Mouse (Mus musculus) spleen, postnatal 14 days (tissue): Measurements from ENCODE around the gene Mt1.
"Not testable (repeated sequence)": the region's sequence is repeated elsewhere in the genome, so short reads cannot be mapped to it uniquely, and the experiment has no call there.

Source experiments
- DNase-seq, 2 experiments: peaks; one replicate each; pipeline ENCODE4 v3.0.0; 2021 to 2022; ENCODE audit warnings: low spot score in 2 of 2

Gene Mt1

GRCm38 (mm10) chr8:94178857-94179712 is at the start of gene Mt1:
Mt1 (plus strand) TSS chr8:94179082.
- peak; percentile 67 to 71 for DNase-seq

- DNase-seq = no peak
These were observed 49.6 kb upstream of the Mt1 start for GRCm38 (mm10) chr8:94129133-94129789.

GRCm38 (mm10) chr8:94130126-94130525 is 48.8 kb upstream of the Mt1 start:
- DNase-seq = no peak

DNA sequence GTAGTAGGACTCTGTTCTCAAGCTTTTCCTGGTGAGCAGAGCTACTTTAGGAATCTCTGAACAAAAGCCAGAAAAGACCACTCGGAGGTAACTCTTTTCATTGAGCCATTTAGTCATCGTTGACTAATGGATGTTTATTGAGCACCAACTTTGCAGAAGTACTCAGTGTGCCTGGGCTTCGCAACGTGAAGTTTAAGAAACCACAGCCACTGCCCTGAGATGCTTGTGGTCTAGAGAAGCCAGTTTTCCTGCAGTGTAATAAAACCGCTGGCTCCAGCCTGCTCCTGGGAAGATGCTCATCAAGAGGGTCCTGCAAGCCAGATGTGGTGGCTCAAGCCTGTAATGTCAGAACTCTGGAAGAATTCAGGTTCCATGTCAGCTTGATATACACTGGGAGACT is 46.8 kb upstream of the Mt1 start:
- DNase-seq = no peak

- DNase-seq = not testable (repeated sequence)
These were observed 44.3 kb upstream of the Mt1 start for GRCm38 (mm10) chr8:94134601-94135000.

DNA sequence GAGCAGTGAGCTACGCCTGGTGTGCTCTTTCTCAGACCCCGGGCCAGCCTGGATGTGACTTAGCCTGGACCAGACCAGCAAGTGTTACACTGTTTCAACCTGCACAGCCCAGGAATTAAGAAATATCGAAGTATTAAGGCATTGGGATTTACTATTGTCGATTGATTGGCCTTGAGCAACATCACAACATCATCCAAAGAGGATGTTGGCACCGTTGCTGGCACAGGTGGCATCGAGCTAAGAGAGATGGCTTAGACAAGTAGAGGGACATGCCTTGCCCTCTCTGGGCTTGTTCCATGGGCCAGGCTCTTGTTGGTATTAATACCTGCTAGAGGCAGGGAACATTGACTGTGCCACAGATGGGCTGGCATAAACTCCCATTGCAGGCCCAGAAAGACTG is 43.3 kb upstream of the Mt1 start:
- DNase-seq = no peak

GRCm38 (mm10) chr8:94136192-94136591 is 42.7 kb upstream of the Mt1 start:
- DNase-seq = no peak

DNA sequence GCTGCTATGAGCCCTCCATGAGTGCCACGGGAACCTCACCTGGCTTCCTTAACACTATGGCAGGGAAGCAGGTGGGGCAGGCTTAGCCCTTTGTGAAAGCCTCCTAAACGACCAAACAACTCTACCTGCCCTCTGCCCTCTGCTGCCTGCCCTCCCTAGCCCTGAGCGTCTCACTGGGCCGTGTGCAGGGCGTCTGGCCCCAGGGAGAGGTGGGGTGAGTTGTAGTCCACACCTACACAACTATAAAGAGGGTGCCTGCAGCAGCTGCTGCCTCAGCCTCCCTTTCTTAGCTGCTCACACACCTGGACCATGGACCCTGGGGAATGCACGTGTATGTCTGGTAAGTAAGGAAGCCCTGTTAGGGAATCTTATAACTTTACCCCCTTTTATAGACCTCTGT is 41.9 kb upstream of the Mt1 start, which contains the start of gene Mt4:
TSS of gene Mt4 (plus strand) at position 265 of the 400 bp plus-strand sequence.
- no peak for DNase-seq

- no peak for DNase-seq
These were observed 38.6 kb upstream of the Mt1 start for GRCm38 (mm10) chr8:94140266-94140795.

GRCm38 (mm10) chr8:94148236-94148635 is 30.6 kb upstream of the Mt1 start:
- DNase-seq = no peak

- DNase-seq = no peak
These were observed 28.0 kb upstream of the Mt1 start for GRCm38 (mm10) chr8:94150925-94151324.

GRCm38 (mm10) chr8:94152513-94153300 is 26.2 kb upstream of the Mt1 start, which contains the start of gene Mt3:
Mt3 (plus strand) TSS chr8:94152607.
- DNase-seq = no peak

DNA sequence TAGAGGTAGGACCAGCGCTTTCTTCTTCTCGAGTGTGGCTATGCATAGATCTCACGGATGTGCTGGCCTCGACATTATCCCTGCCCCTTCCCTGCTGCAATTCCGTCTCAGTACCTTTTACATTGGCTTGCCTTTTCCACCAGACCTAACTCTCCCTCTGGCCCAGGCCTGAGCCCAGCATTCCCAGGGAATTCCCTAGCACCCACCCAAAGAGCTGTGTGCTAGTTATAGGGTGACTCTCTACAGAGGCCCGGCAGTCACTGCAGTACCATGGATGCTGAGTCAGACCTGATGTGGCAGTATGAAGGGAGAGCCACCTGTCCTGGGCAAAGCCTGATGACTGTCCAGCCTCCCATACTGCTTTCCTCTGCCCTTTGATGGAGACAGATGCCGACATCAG is 25.4 kb upstream of the Mt1 start:
- DNase-seq = no peak

GRCm38 (mm10) chr8:94154537-94154936 is 24.3 kb upstream of the Mt1 start:
- DNase-seq = no peak

DNA sequence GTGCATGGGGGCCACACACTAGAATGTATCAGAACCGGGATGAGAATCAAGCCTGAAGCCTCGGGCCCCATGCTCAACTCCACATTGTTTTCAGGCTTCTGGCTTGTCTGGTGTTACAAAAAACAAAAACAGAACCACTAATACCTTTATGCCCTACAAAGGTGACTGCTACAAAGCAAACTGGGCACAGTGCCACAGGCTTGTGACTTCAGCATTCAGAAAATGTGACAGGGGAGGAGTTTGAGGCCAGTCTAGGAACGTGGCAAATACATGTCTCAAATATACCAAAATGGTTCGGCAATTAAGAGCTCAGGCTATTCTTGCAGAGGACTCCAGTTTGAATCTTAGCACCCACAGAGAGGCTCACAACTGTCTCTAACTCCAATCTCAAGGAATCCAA is 22.8 kb upstream of the Mt1 start:
- no peak for DNase-seq

- DNase-seq = not testable (repeated sequence)
These were observed 13.1 kb upstream of the Mt1 start for GRCm38 (mm10) chr8:94165772-94166171.

- peak; percentile 71 to 84 for DNase-seq
These were observed 11.6 kb upstream of the Mt1 start for GRCm38 (mm10) chr8:94167244-94167643.

DNA sequence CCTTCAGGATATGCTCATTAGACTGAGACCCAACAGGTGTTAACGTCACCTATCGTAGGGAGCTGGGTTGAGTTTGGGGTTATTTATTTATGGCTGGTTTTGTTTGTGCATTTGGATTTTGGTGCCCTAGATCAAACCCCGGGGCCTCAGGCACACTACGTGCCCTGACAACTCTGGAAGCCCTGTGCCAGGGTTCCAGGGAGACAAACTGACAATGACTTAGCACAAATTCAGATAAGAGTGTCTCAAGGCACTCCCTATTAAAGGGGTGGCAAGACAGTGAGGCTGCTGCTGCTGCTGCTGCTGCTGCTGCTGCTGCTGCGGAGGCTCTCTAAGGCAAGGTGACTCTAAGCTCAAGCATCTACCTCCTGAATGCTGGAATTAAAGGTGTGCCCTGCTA is 9.3 kb upstream of the Mt1 start:
- no peak for DNase-seq

- DNase-seq = no peak
These were observed 7.5 kb upstream of the Mt1 start for GRCm38 (mm10) chr8:94171321-94171755.

- peak; percentile 68 to 71 for DNase-seq
These were observed 6.6 kb upstream of the Mt1 start, which contains the start of gene Mt2 for GRCm38 (mm10) chr8:94172075-94172808. Mt2 (plus strand) TSS chr8:94172664.
